Mouse (Mus musculus) embryonic facial prominence, embryonic 12.5 days (tissue): ENCODE results near the gene Isl2. TPM values are rescaled to one million over a fixed set of nuclear protein-coding genes. Genes with fewer than 3 reads are reported as not detected.

ENCODE experiments used
- ATAC-seq: fragments of 200-750 bp; cut with Nextera tagmentation; 2 replicates; pipeline ENCODE4 v1.8.0; 2017; ENCODE audit not compliant: insufficient number of reproducible peaks, insufficient read depth, low FRiP score, low TSS enrichment
- H3K27ac ChIP-seq: fragments of 300-500 bp; sonication (generic); 2 replicates; pipeline ENCODE4 v1.5.1; 2016; ENCODE audit warnings: mild to moderate bottlenecking
- H3K27me3 ChIP-seq: fragments of 300-500 bp; sonication (generic); 2 replicates; pipeline ENCODE4 v1.6.1; 2016; ENCODE audit warnings: mild to moderate bottlenecking, moderate library complexity
- H3K36me3 ChIP-seq: fragments of 300-500 bp; sonication (generic); 2 replicates; pipeline ENCODE4 v1.6.1; 2016; ENCODE audit warnings: mild to moderate bottlenecking
- H3K4me1 ChIP-seq: fragments of 300-500 bp; sonication (generic); 2 replicates; pipeline ENCODE4 v1.6.1; 2016
- H3K4me2 ChIP-seq: fragments of 300-500 bp; sonication (generic); replicated peaks from 2 replicates; pipeline ENCODE4 v1.6.1; 2016; ENCODE audit warnings: mild to moderate bottlenecking, moderate library complexity
- H3K4me3 ChIP-seq: fragments of 300-500 bp; sonication (generic); 2 replicates; pipeline ENCODE4 v1.5.1; 2016; ENCODE audit warnings: mild to moderate bottlenecking
- H3K9ac ChIP-seq: fragments of 300-500 bp; sonication (generic); 2 replicates; pipeline ENCODE4 v1.6.1; 2016; ENCODE audit warnings: mild to moderate bottlenecking, moderate library complexity
- H3K9me3 ChIP-seq: fragments of 300-500 bp; sonication (generic); 2 replicates; pipeline ENCODE4 v1.6.1; 2016; ENCODE audit warnings: mild to moderate bottlenecking, moderate library complexity
- WGBS: fragments of 180-500 bp; shearing (Covaris S2); methylation state at CpG from one replicate; pipeline ENCODE4 v1.1.7; 2016; 5-methylcytosine and 5-hydroxymethylcytosine counted together
- polyA plus RNA-seq: library from polyadenylated mRNA; unstranded; fragments of >200 nt; fragmentation: Nextera tagmentation; extraction: Ambion mirVana; gene quantifications from 2 replicates; pipeline ENCODE4 v1.2.1, GENCODE M21; 2016

Gene Isl2
- polyA plus RNA-seq, 1 experiment from 2014 or later = 20.8 TPM

- no peak for ATAC-seq
- H3K27ac ChIP-seq = no peak overlapping the region
- H3K4me2 ChIP-seq = no peak overlapping the region
- H3K9me3 ChIP-seq = no peaks in the 10 kb centered on the region
- no peaks in the 10 kb centered on the region for H3K36me3 ChIP-seq
- H3K27me3 ChIP-seq = peaks cover 54% of the 10 kb centered on the region
- peaks cover 8% of the 10 kb centered on the region; the same call in 1 of the 2 replicates for H3K4me1 ChIP-seq
- H3K4me3 ChIP-seq = no peak overlapping the region
- no peak overlapping the region for H3K9ac ChIP-seq
- WGBS = 11% methylated on average over 3 of the region's 3 CpGs
Measured at GRCm38 (mm10) chr9:55548871-55549270, 10.4 kb downstream of the Isl2 start.

- Histone ChIP-seq H3K4me1 (peaks cover 8% of the 10 kb centered on the region; the same call in 1 of the 2 replicates), H3K27me3 (peaks cover 50% of the 10 kb centered on the region), H3K4me3 (no peak overlapping the region; the same call in 1 of the 2 replicates), H3K36me3 (no peaks in the 10 kb centered on the region), H3K27ac (no peak overlapping the region), H3K9me3 (no peaks in the 10 kb centered on the region), H3K9ac (no peak overlapping the region), H3K4me2 (peak overlapping the region; percentile 12; the same call in 1 of the 2 replicates)
- ATAC-seq = no peak
- WGBS = 5% methylated on average over 16 of the region's 16 CpGs
Measured at GRCm38 (mm10) chr9:55549302-55549890, 10.9 kb downstream of the Isl2 start.

GRCm38 (mm10) chr9:55554986-55555385 lies 16.5 kb downstream of the Isl2 start:
- Histone ChIP-seq H3K4me3 (no peak overlapping the region), H3K4me1 (0 out of 2 replicates have a peak, but pooled peaks cover 5% of the 10 kb centered on the region), H3K9ac (no peak overlapping the region), H3K9me3 (no peaks in the 10 kb centered on the region), H3K36me3 (no peaks in the 10 kb centered on the region), H3K27ac (no peak overlapping the region), H3K4me2 (no peak overlapping the region), H3K27me3 (peaks cover 2% of the 10 kb centered on the region; the same call in 1 of the 2 replicates)
- WGBS = 63% methylated on average over 1 of the region's 1 CpGs
- no peak for ATAC-seq

GRCm38 (mm10) chr9:55560960-55561359 lies 22.5 kb downstream of the Isl2 start:
- peaks cover 11% of the 10 kb centered on the region; the same call in 1 of the 2 replicates for H3K4me1 ChIP-seq
- no peak overlapping the region for H3K4me2 ChIP-seq
- WGBS = 77% methylated on average over 1 of the region's 1 CpGs
- no peak for ATAC-seq
- H3K9ac ChIP-seq = no peak overlapping the region
- H3K36me3 ChIP-seq = no peaks in the 10 kb centered on the region
- no peaks in the 10 kb centered on the region for H3K27me3 ChIP-seq
- H3K9me3 ChIP-seq = no peaks in the 10 kb centered on the region
- H3K27ac ChIP-seq = no peak overlapping the region
- no peak overlapping the region for H3K4me3 ChIP-seq

GRCm38 (mm10) chr9:55568466-55569159 lies 30.1 kb downstream of the Isl2 start:
- WGBS = 57% methylated on average over 5 of the region's 5 CpGs
- no peaks in the 10 kb centered on the region for H3K27me3 ChIP-seq
- no peak overlapping the region for H3K4me2 ChIP-seq
- H3K36me3 ChIP-seq = no peaks in the 10 kb centered on the region
- no peak overlapping the region for H3K9ac ChIP-seq
- ATAC-seq = no peak
- H3K27ac ChIP-seq = no peak overlapping the region
- H3K4me3 ChIP-seq = no peak overlapping the region
- H3K4me1 ChIP-seq = no peaks in the 10 kb centered on the region
- no peaks in the 10 kb centered on the region for H3K9me3 ChIP-seq

GRCm38 (mm10) chr9:55571071-55571470 lies 32.6 kb downstream of the Isl2 start:
- no peak overlapping the region for H3K4me3 ChIP-seq
- no peak overlapping the region for H3K9ac ChIP-seq
- no peaks in the 10 kb centered on the region for H3K9me3 ChIP-seq
- no peaks in the 10 kb centered on the region for H3K27me3 ChIP-seq
- H3K36me3 ChIP-seq = no peaks in the 10 kb centered on the region
- H3K27ac ChIP-seq = no peak overlapping the region
- H3K4me2 ChIP-seq = no peak overlapping the region
- H3K4me1 ChIP-seq = no peaks in the 10 kb centered on the region
- WGBS = 86% methylated on average over 1 of the region's 1 CpGs
- ATAC-seq = no peak

- Histone ChIP-seq H3K4me1 (no peaks in the 10 kb centered on the region), H3K9ac (no peak overlapping the region), H3K9me3 (no peaks in the 10 kb centered on the region), H3K36me3 (no peaks in the 10 kb centered on the region), H3K27ac (no peak overlapping the region), H3K4me3 (no peak overlapping the region), H3K4me2 (no peak overlapping the region), H3K27me3 (no peaks in the 10 kb centered on the region)
- ATAC-seq = no peak
- 76% methylated on average over 1 of the region's 1 CpGs for WGBS
Measured at GRCm38 (mm10) chr9:55576571-55576970, 38.1 kb downstream of the Isl2 start.

- Histone ChIP-seq H3K4me1 (no peaks in the 10 kb centered on the region), H3K27me3 (no peaks in the 10 kb centered on the region), H3K9me3 (no peaks in the 10 kb centered on the region), H3K27ac (no peak overlapping the region), H3K4me2 (no peak overlapping the region), H3K4me3 (no peak overlapping the region), H3K36me3 (no peaks in the 10 kb centered on the region), H3K9ac (no peak overlapping the region)
- WGBS = 28% methylated on average over 3 of the region's 3 CpGs
- ATAC-seq = no peak
Measured at GRCm38 (mm10) chr9:55581414-55581813, 42.9 kb downstream of the Isl2 start.

GRCm38 (mm10) chr9:55586141-55586540 lies 47.7 kb downstream of the Isl2 start:
- Histone ChIP-seq H3K4me1 (no peaks in the 10 kb centered on the region), H3K9ac (no peak overlapping the region), H3K4me2 (no peak overlapping the region), H3K27me3 (no peaks in the 10 kb centered on the region), H3K27ac (no peak overlapping the region), H3K36me3 (no peaks in the 10 kb centered on the region), H3K9me3 (no peaks in the 10 kb centered on the region), H3K4me3 (no peak overlapping the region)
- no peak for ATAC-seq
- 89% methylated on average over 6 of the region's 6 CpGs for WGBS

Other genes starting within 250 kb of the Isl2 start
- 2.1 and 2.2 TPM in 2 replicates for gene Nrg4, start 211.8 kb upstream of the Isl2 start, polyA plus RNA-seq
- gene Tmem266, start 211.8 kb upstream of the Isl2 start, polyA plus RNA-seq = 0.87 and 0.91 TPM in 2 replicates
- gene Etfa, start 26.4 kb upstream of the Isl2 start, polyA plus RNA-seq = 171 and 174 TPM in 2 replicates